Mouse (Mus musculus) macrophage (primary cell): Measurements from ENCODE around the gene Slc38a2. TPM values are rescaled to one million over a fixed set of nuclear protein-coding genes. Genes with fewer than 3 reads are reported as not detected.

ENCODE experiments used
- H3K27ac ChIP-seq: fragments of 350-480 bp; formaldehyde crosslinking; 2 replicates; pipeline ENCODE4 v1.9.0; 2021
- H3K36me3 ChIP-seq: fragments of 350-480 bp; formaldehyde crosslinking; 2 replicates; pipeline ENCODE4 v1.9.0; 2021; ENCODE audit errors: inconsistent target
- H3K4me3 ChIP-seq: fragments of 350-480 bp; formaldehyde crosslinking; 2 replicates; pipeline ENCODE4 v1.9.0; 2021; ENCODE audit errors: inconsistent target
- H3K79me2 ChIP-seq: fragments of 350-480 bp; formaldehyde crosslinking; 2 replicates; pipeline ENCODE4 v1.9.0; 2021; ENCODE audit errors: inconsistent target
- WGBS: methylation state at CpG from one replicate; pipeline ENCODE4 v1.1.7; 2026; ENCODE audit warnings: inconsistent platforms; ENCODE audit not compliant: missing documents; 5-methylcytosine and 5-hydroxymethylcytosine counted together
- polyA plus RNA-seq: library from polyadenylated mRNA; stranded (reverse); fragments of 250-400 nt; gene quantifications from 3 replicates; pipeline ENCODE4 v1.2.4, GENCODE M21; 2018; ENCODE audit warnings: inconsistent platforms

Slc38a2 gene
- polyA plus RNA-seq, 1 experiment from 2014 or later, result 7.9 TPM

DNA sequence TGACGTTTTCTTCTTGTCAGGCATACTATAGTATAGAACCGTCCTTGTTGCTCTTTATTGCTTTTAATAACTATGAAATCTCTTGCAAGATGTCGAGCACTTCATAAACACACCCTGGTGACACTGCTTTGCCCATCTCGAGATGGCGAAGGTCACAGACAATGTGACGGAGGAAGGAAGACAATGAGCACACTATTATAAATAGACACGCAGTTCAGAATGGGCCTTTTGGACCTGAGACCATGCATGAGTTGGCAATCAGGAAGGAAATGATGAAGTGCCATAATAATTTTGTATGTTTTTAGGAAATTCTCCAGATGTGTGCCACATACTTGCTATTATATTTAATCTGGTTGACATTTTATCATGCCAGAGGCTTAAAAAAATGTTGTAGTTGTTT, 34.9 kb upstream of the Slc38a2 start:
- H3K36me3 ChIP-seq, result no peaks in the 10 kb centered on the region
- no peak overlapping the region for H3K4me3 ChIP-seq
- WGBS, result 61% methylated on average over 7 of the region's 7 CpGs
- no peaks in the 10 kb centered on the region for H3K79me2 ChIP-seq
- H3K27ac ChIP-seq, result peak overlapping the region; percentile 45

DNA sequence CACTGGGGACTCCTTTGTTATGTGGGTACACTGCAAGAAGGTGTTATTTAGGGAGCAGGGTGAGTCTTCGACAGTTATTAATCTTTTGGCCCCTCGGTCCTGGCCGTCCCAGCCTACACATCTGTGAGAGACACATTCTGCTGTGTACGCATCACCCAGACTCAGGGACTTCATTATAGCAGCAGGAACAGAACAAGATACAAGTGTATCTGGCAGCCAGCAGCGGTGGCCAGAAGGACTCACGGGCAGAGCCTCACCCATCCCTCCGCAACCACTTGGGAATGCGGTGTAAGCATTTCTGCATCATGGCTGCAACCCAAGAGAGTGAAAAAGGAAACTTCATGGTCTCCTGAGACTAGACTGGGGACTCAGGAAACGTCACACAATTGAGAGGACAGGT, 30.9 kb upstream of the Slc38a2 start:
- no peaks in the 10 kb centered on the region for H3K79me2 ChIP-seq
- WGBS, result 92% methylated on average over 9 of the region's 9 CpGs
- H3K27ac ChIP-seq, result no peak overlapping the region
- no peak overlapping the region for H3K4me3 ChIP-seq
- H3K36me3 ChIP-seq, result no peaks in the 10 kb centered on the region

DNA sequence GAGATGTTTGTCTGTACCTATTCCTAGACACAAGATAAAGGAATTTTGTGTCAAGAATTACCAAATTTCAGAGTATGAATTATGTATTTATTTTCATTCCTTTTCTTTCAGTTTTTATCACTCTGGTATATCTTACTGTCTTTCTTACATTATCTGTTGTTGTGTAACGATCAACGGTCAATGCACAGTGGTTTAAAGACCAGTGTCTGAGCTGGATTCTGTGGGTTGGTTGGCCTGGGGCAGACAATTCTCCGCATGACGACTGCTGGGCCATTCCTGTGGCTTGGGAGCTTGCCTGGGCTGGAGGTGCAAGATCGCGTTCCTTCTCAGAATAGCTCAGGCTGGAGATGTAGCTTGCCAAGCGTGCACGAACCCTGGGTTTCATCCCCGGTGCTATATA, 30.3 kb upstream of the Slc38a2 start:
- no peak overlapping the region for H3K4me3 ChIP-seq
- WGBS, result 75% methylated on average over 9 of the region's 9 CpGs
- H3K36me3 ChIP-seq, result no peaks in the 10 kb centered on the region
- H3K79me2 ChIP-seq, result no peaks in the 10 kb centered on the region
- no peak overlapping the region for H3K27ac ChIP-seq

DNA sequence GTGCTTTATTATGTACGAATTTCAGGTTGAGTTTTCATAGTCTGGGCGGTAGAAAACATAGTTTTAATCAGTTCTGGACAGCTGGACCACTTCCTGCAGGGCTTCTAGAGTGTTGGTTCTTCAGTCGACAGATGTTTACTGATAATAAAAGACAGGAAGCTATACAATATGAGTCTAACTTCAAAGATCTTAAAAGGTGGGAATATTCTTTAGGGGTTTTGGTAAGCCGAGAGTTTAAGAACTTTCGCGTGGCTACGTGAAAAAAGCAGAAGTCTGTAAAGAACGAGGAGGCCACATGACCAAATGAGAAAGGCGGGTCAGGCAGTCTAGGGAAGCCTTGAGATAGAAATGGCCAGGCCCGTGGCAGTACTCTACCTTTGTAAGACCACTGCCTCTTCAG, 29.5 kb upstream of the Slc38a2 start:
- H3K27ac ChIP-seq, result no peak overlapping the region
- no peak overlapping the region for H3K4me3 ChIP-seq
- H3K79me2 ChIP-seq, result no peaks in the 10 kb centered on the region
- 13% methylated on average over 10 of the region's 10 CpGs for WGBS
- no peaks in the 10 kb centered on the region for H3K36me3 ChIP-seq

DNA sequence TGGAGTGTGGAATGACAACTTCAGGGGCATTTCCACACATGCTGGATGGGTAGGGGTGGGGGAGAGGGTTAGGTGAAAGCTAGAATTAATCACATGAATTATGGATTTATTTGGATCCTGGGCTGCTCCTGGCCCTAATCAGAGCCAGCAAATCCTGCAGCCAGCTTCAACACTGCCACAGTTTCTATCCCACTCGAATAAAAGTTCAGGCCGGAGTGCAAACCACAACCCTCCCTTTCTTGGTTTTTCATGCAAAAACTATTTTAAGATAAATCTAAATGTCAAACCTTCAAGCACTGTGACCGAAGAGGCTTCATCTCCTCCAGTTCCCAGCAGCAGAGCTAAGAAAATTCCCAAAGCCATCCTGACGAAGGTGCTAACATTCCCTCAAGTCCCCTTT, 28.8 kb upstream of the Slc38a2 start:
- 74% methylated on average over 4 of the region's 4 CpGs for WGBS
- H3K27ac ChIP-seq, result no peak overlapping the region
- H3K4me3 ChIP-seq, result no peak overlapping the region
- no peaks in the 10 kb centered on the region for H3K36me3 ChIP-seq
- no peaks in the 10 kb centered on the region for H3K79me2 ChIP-seq

DNA sequence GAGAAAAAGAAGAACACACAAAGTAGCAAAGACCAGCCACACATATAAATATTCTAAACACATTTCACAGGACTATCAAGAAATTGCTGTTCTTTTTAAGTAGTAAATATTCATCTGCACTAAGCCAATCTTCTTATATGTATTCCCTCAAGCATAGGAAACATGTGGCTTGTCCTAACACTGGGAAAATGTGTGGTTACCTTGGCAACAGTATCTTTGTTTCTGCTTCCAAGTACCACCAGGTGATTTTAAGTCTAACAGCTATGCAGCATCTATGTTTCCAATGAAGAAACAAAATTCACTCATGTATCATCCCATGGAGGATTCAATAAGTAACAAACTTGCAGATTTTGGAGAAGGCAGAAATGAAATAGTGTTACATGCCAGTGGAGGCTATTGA, 25.0 kb upstream of the Slc38a2 start:
- no peaks in the 10 kb centered on the region for H3K79me2 ChIP-seq
- H3K4me3 ChIP-seq, result no peak overlapping the region
- H3K27ac ChIP-seq, result no peak overlapping the region
- H3K36me3 ChIP-seq, result no peaks in the 10 kb centered on the region

DNA sequence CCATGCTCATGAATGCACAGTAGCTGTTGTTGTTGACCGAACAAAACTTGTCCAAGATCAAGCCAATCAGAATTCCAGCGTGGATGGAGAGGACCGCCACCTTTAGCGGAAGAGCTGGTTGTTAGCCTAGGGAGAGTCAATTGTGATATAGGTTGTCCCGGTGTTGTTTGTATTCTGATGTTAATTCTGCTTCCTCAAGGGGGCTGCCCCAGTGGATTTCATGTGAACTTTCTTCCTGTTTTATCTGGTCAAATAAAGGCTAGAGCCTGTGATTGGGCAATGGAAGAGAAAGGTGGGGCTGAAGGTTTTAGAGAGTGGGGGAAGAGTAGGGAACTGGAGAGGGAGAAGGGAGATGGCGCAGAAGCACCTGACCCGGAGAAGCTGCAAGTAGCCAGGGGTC, 22.7 kb upstream of the Slc38a2 start:
- Histone ChIP-seq H3K27ac (no peak overlapping the region), H3K4me3 (no peak overlapping the region), H3K36me3 (no peaks in the 10 kb centered on the region), H3K79me2 (no peaks in the 10 kb centered on the region)
- WGBS, result 77% methylated on average over 6 of the region's 7 CpGs

DNA sequence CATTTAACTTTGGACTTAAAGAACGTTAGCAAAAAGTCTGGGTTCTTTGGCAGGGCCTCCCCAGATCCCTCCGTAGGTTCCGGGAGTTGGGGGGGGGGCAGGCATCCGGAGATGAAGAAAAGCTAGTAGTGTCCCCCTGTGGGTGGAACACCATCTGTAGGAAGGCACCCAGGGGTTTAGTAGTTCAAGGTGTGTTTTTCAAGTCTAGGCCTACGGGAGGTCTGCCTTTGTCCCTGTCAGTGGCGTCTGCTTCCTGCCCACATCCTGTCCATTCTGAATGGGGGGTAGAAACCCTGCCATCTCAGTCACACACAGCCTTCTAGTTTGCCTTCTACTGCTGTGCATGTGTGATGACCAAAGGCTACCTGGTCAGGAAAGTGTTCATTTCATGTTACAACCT, 20.6 kb upstream of the Slc38a2 start:
- WGBS, result 61% methylated on average over 6 of the region's 6 CpGs
- H3K36me3 ChIP-seq, result no peaks in the 10 kb centered on the region
- no peak overlapping the region for H3K27ac ChIP-seq
- no peak overlapping the region for H3K4me3 ChIP-seq
- no peaks in the 10 kb centered on the region for H3K79me2 ChIP-seq

DNA sequence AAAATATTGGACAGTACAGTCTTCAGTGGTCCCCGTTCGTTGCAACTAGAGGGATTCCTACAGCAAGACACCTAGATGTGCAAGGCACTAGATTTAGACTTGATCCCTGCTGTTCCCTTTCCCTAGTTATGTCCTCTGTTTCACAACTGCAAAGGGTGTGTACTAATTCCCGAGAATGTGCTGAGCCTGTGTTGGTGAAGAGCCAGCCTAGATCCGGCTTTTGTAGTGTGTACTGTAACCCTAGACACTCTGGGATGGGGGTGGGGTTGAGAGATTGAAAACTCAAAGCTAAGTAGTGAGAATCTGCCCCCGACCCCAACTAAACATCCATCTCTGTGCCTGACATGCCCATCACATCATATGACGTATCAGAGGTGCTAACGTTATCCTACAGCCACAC, 18.9 kb upstream of the Slc38a2 start:
- WGBS, result 91% methylated on average over 7 of the region's 7 CpGs
- H3K79me2 ChIP-seq, result no peaks in the 10 kb centered on the region
- H3K36me3 ChIP-seq, result no peaks in the 10 kb centered on the region
- H3K27ac ChIP-seq, result no peak overlapping the region
- H3K4me3 ChIP-seq, result no peak overlapping the region

DNA sequence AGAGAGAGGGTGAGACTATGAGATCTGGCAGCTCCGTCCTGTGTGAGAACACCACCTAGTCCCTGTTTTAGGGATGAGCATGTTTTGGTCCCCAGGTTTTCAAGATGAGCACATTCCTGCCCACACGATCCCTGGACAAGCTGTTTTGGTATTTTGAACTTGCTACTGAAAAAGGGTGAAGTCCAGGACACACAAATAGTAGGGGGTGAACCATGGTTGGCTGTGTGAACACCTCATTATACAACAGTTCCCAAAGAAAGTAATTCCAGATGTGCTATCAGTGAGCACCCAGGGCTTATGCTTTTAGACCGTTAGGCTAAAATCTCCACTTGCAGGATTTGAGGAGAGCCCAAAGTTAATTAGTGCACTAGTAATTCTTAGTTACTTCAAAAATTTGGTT, 17.7 kb upstream of the Slc38a2 start:
- H3K36me3 ChIP-seq, result no peaks in the 10 kb centered on the region
- no peak overlapping the region for H3K4me3 ChIP-seq
- 98% methylated on average over 3 of the region's 3 CpGs for WGBS
- no peaks in the 10 kb centered on the region for H3K79me2 ChIP-seq
- no peak overlapping the region for H3K27ac ChIP-seq

DNA sequence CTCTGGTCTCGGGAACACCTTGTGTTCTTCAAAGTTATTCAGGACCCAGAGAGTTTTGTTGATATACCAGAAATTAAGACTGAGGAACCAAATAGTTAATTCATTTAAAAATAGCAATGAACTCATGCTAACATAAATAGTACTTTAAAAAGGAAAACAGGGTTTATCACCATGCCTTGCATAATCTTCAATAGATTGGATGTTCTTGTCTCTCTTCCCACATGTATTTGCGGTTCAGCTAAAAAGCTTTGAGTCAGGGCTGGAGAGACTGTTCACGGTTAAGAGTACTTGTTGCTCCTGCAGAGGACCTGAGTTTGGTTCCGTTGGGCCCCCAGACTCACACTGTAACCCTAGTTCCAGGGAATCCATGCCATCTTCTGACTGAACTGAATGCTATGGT, 16.8 kb upstream of the Slc38a2 start:
- no peak overlapping the region for H3K27ac ChIP-seq
- H3K36me3 ChIP-seq, result no peaks in the 10 kb centered on the region
- no peak overlapping the region for H3K4me3 ChIP-seq
- 76% methylated on average over 4 of the region's 4 CpGs for WGBS
- no peaks in the 10 kb centered on the region for H3K79me2 ChIP-seq

DNA sequence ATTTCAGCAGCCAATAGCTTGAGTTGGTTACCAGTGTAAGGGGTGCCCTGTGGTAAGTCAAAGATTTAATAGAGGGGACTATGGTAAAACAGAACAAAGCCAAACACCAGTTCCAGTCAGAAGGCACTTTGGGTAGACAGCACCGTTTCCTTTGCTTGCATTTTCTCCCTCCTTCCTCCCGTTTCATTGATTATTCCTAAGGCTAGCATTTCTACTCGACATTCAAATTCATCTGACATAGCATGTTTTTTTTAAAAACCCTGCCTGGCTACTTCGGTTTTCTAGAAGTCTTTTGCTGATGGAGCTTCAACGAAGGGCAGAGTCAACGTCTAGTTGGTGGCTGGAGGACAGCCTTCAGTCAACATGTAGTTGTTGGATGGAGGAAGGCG, 16.2 kb upstream of the Slc38a2 start:
- Histone ChIP-seq H3K27ac (peak overlapping the region; percentile 51), H3K4me3 (no peak overlapping the region), H3K79me2 (no peaks in the 10 kb centered on the region), H3K36me3 (no peaks in the 10 kb centered on the region)
- WGBS, result 80% methylated on average over 6 of the region's 7 CpGs

DNA sequence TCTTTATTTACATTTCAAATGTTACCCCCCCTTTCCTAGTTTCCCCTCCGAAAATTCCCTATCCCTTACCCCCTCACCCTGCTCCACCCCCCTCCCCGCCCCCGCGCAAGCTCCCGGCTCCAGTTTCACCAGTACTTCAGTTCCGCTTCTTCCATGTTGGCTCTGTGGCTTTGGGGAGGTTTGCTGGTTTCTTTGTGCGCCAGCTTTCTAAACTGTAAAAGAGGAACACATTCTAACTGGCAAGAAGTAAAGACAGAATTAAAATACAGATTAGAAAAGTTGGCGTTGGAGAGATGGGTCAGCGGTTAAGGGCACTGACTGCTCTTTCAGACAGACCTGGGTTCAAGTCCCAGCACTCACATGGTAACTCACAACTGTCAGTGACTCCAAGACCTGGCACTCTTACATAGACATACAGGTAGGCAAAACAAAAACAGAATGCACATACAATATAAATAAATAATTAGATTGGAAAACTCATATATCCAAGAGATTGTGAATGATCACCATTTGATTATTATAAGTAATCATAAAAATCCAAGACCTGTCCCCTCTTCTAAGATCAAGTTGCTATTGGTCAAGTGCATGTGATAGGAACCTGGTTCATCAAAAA, 15.7 kb upstream of the Slc38a2 start:
- H3K27ac ChIP-seq, result peak overlapping the region; percentile 51
- WGBS, result 0% methylated on average over 3 of the region's 9 CpGs
- H3K79me2 ChIP-seq, result no peaks in the 10 kb centered on the region
- no peak overlapping the region for H3K4me3 ChIP-seq
- H3K36me3 ChIP-seq, result no peaks in the 10 kb centered on the region

DNA sequence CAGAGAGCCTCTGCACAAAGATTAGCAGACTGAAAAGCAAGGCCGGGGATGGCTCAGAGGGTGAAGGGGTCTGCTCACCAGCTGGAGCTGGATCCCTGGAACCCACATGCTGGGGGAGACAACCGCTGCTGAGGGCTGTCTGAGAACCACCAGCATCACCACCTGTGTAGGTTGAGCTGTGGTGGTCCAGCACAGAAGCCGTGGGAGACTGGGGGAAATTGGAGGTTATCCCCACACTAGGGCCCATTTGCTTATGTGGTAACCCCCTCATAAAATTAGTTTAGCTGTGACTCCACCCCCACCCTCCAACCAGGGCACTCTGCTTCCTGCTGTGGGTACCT, 15.1 kb upstream of the Slc38a2 start:
- Histone ChIP-seq H3K79me2 (no peaks in the 10 kb centered on the region), H3K36me3 (no peaks in the 10 kb centered on the region), H3K27ac (peak overlapping the region; percentile 51), H3K4me3 (no peak overlapping the region)
- 42% methylated on average over 3 of the region's 3 CpGs for WGBS

DNA sequence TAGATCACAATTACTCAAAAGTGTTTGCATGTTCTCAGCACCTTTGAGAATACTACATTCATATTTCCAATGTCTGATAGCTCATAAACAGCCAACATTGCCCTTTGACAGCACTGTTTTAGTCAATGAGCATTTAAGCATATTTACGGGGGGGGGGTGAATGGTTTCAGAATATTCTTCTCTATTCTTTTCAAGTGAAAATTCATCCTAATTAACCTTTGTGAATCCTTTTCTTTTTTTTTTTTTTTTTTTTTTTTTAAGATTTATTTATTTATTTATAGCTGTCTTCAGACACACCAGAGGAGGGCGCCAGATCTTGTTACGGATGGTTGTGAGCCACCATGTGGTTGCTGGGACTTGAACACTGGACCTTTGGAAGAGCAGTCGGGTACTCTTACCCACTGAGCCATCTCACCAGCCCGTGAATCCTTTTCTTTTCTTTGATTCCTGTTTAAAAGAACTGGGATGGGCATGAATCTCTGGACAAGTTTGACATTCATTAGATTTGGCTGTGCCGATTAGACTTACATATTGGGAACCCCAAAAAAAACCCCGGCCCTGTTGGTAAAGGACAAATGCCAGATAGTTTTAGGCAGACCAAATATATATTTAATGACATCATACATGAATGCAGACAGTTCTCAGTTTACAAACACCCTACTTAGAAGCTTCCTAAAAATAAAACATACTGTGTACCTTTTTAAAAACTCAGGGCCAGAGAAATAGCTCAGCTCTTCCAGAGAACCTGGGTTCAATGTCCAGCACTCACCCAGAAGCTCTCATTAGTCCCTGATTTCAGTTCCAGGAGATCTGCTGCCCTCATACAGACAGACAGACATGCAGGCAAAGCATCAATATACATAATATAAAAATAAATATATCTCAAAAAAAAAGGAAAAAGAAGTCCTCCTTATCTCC, 14.5 kb upstream of the Slc38a2 start:
- Histone ChIP-seq H3K4me3 (no peak overlapping the region), H3K36me3 (no peaks in the 10 kb centered on the region), H3K27ac (peak overlapping the region; percentile 51), H3K79me2 (no peaks in the 10 kb centered on the region)
- WGBS, result 96% methylated on average over 4 of the region's 7 CpGs

DNA sequence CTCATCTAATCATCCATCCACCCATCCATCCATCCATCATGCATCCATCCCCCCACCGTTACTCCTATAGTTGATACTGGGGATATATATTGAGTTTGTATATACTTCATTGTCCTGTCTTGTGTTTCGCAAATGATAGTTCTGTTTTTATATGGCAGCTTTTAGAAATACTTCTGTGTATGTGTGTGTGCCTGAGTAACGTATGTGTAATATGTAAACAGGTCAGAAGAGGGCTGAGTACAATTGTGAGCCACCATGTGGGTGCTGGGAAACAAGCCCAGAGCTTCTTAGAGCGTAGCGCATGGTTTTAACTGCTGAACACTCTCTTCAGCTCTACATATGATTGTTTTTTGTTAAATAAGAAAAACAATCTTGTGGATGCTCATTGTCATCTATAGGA, 12.8 kb upstream of the Slc38a2 start:
- H3K27ac ChIP-seq, result no peak overlapping the region
- H3K4me3 ChIP-seq, result no peak overlapping the region
- H3K36me3 ChIP-seq, result no peaks in the 10 kb centered on the region
- 91% methylated on average over 5 of the region's 5 CpGs for WGBS
- no peaks in the 10 kb centered on the region for H3K79me2 ChIP-seq
